Mouse (Mus musculus) E14TG2a.4 (cell line): ENCODE results near the gene C330021F23Rik.

ENCODE experiments used
- CTCF ChIP-seq: conservative IDR thresholded peaks from 2 replicates; pipeline ENCODE4 v1.5.1; 2014; ENCODE audit warnings: low read length
- POU5F1 ChIP-seq: IDR thresholded peaks from 2 replicates; pipeline ENCODE4 v1.6.1; 2014; ENCODE audit warnings: low read length, borderline replicate concordance

GRCm38 (mm10) chr8:3579390-3580364 lies 11.9 kb downstream of the C330021F23Rik start:
- no peak for TF ChIP-seq CTCF
- no peak for TF ChIP-seq POU5F1
